Mouse (Mus musculus) erythroblast, embryonic 14.5 days (primary cell): ENCODE data around the gene C1qa. TPM values are rescaled to one million over a fixed set of nuclear protein-coding genes. Genes with fewer than 3 reads are reported as not detected.

Experiments
- H3K27me3 ChIP-seq: 2 replicates; pipeline ENCODE4 v1.6.1; 2012; ENCODE audit warnings: inconsistent platforms; ENCODE audit not compliant: control insufficient read depth
- H3K36me3 ChIP-seq: 2 replicates; pipeline ENCODE4 v1.6.1; 2012; ENCODE audit warnings: mild to moderate bottlenecking, inconsistent platforms; ENCODE audit not compliant: control insufficient read depth
- H3K4me1 ChIP-seq: 2 replicates; pipeline ENCODE4 v1.6.1; 2012; ENCODE audit warnings: inconsistent platforms; ENCODE audit not compliant: control insufficient read depth
- H3K4me3 ChIP-seq: replicated peaks from 2 replicates; pipeline ENCODE3; 2012; ENCODE audit warnings: moderate library complexity, mild to moderate bottlenecking, inconsistent platforms
- H3K9me3 ChIP-seq: 2 replicates; pipeline ENCODE4 v1.6.1; 2012; ENCODE audit warnings: low read length, inconsistent platforms, mixed read lengths; ENCODE audit not compliant: control insufficient read depth
- GATA1 ChIP-seq: IDR thresholded peaks from 2 replicates; pipeline ENCODE4 v1.6.1; 2012; ENCODE audit warnings: low read length, inconsistent platforms, mixed read lengths
- TAL1 ChIP-seq: IDR thresholded peaks from 3 replicates; pipeline ENCODE4 v1.6.1; 2012; ENCODE audit warnings: low read length, inconsistent platforms, mixed read lengths
- polyA plus RNA-seq: library from polyadenylated mRNA; stranded (reverse); fragments of >175 nt; gene quantifications from 2 replicates; pipeline ENCODE4 v1.2.3, GENCODE M21; 2012

The C1qa gene
- polyA plus RNA-seq, 1 experiment, result 3.4 TPM

DNA sequence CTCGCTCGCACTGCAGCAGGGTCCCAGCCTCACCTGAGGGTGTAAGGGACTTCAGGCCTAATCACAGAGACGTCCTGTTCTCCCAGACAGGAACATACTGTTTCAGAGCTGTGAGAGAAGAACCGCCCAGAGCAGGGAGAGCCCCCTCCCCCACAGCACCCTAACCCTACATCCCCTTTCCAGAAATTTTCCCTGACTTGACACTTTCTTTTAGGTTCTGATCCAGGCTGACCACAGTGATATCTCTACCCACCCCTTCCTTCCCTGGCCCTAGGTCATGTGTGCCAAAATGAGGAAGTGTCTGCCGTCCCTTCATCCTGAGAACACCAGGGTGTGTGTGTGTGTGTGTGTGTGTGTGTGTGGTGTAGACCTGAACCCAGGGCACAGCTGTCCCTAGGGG is 5.8 kb downstream of the C1qa start, which contains the start of gene C1qc:
TSS of gene C1qc (minus strand) at position 255 of the 400 bp plus-strand sequence.
- Histone ChIP-seq H3K27me3 (peaks cover 3% of the 10 kb centered on the region; the same call in 1 of the 2 replicates), H3K4me1 (no peaks in the 10 kb centered on the region), H3K36me3 (no peaks in the 10 kb centered on the region), H3K9me3 (no peaks in the 10 kb centered on the region), H3K4me3 (no peak within 1 kb of the TSS)
- TF ChIP-seq GATA1 (no peak), TAL1 (no peak)

DNA sequence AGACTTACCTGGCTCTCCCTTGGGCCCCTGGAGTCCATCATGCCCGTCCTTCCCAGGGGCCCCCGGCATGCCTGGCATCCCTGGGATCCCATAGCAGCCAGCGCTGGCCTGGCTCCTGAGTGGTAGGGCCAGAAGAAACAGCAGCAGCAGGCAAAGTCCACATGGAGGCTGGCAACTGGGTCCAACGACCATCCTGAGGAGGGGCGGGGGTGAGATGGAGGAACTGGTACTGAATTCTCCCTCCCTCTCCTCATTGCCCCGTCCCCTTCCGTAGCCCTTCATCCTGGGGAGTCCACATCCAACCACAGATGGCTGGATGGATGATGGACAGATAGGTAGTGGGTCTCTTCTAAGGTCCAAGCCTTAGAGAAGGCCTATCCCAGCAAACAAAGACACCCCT is 6.2 kb downstream of the C1qa start:
- Histone ChIP-seq H3K36me3 (no peaks in the 10 kb centered on the region), H3K9me3 (no peaks in the 10 kb centered on the region), H3K27me3 (peaks cover 3% of the 10 kb centered on the region; the same call in 1 of the 2 replicates), H3K4me1 (no peaks in the 10 kb centered on the region), H3K4me3 (no peak overlapping the region)
- no peak for TF ChIP-seq TAL1
- TF ChIP-seq GATA1, result no peak

- Histone ChIP-seq H3K36me3 (no peaks in the 10 kb centered on the region), H3K27me3 (peaks cover 3% of the 10 kb centered on the region; the same call in 1 of the 2 replicates), H3K4me1 (no peaks in the 10 kb centered on the region), H3K9me3 (no peaks in the 10 kb centered on the region), H3K4me3 (no peak overlapping the region)
- TF ChIP-seq TAL1 (no peak), GATA1 (no peak)
Measured at GRCm38 (mm10) chr4:136891115-136891514, 7.5 kb downstream of the C1qa start.

GRCm38 (mm10) chr4:136889981-136890380 is 8.6 kb downstream of the C1qa start:
- no peaks in the 10 kb centered on the region; the same call in 1 of the 2 replicates for H3K27me3 ChIP-seq
- no peaks in the 10 kb centered on the region for H3K9me3 ChIP-seq
- H3K4me1 ChIP-seq, result no peaks in the 10 kb centered on the region
- no peak for TF ChIP-seq TAL1
- TF ChIP-seq GATA1, result no peak
- H3K36me3 ChIP-seq, result no peaks in the 10 kb centered on the region
- no peak overlapping the region for H3K4me3 ChIP-seq

DNA sequence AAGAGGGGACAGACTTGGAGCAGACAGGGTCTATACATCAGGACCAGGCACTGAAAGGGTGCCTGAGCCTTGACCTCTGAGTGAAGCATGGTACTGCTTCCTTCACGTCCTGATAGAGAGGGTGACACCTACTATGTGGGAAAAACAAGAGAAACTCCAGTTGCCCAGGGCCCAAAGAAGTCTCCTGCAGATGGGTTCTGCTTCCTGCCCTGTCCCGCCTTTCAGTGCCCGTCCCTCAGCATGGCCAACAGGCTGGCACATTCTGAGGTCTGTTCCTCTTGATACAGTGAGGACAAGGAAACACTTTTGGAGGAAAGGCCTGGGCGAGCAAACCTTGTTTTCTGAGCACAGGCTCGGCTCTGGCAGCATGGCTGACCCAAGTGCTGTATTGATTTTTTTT is 10.9 kb downstream of the C1qa start:
- no peak for TF ChIP-seq GATA1
- no peaks in the 10 kb centered on the region for H3K4me1 ChIP-seq
- no peaks in the 10 kb centered on the region for H3K27me3 ChIP-seq
- H3K4me3 ChIP-seq, result no peak overlapping the region
- no peaks in the 10 kb centered on the region for H3K36me3 ChIP-seq
- no peaks in the 10 kb centered on the region for H3K9me3 ChIP-seq

- Histone ChIP-seq H3K4me1 (no peaks in the 10 kb centered on the region), H3K27me3 (no peaks in the 10 kb centered on the region), H3K4me3 (no peak within 1 kb of the TSS), H3K36me3 (no peaks in the 10 kb centered on the region), H3K9me3 (no peaks in the 10 kb centered on the region)
- TF ChIP-seq TAL1, result no peak
- no peak for TF ChIP-seq GATA1
Measured at GRCm38 (mm10) chr4:136886101-136886500, 12.5 kb downstream of the C1qa start, which contains the start of gene C1qb. Gene C1qb, minus strand, starts transcription at chr4:136886187.

DNA sequence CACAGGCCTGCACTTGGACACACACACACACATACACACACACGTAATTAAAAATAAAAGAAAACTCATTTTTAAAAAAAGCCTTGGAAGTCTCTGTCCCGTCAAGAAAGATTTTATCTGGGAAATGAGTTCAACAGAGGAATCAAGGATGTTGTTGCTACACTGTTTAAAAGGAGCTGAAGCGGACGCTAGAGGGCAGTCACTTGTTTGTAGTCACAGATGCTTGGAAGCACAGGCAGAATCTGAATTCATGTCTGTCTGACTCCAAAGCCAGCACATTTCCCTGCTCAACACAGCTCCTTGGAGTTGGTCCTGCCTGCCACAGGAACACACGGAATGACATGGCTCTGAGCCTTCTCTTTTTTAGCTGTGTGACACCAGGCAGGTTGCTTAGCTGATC is 20.0 kb downstream of the C1qa start:
- TF ChIP-seq TAL1, result no peak
- TF ChIP-seq GATA1, result no peak
- H3K36me3 ChIP-seq, result no peaks in the 10 kb centered on the region
- H3K27me3 ChIP-seq, result no peaks in the 10 kb centered on the region
- H3K4me3 ChIP-seq, result no peak overlapping the region
- no peaks in the 10 kb centered on the region for H3K4me1 ChIP-seq
- no peaks in the 10 kb centered on the region for H3K9me3 ChIP-seq

DNA sequence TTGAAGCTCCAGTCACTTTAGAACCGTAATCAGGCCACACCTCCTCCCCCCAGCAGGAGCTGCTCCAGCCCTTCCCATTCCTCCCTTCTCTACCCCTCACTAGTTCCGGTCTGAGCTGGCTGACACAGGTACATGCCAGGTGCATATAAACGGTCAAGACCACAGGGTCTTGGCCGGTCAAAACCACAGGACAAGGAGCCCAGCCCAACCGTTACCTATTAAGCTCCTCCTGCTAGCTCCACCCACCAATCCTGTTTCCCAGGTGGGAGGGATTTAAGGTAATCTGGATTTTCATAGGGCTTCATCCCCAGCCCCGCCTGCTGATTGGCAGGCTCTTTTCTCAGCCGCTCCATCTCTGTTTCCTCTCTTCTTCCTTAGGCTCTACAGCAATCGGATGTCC is 20.4 kb downstream of the C1qa start:
- TF ChIP-seq TAL1 (no peak), GATA1 (no peak)
- no peaks in the 10 kb centered on the region for H3K27me3 ChIP-seq
- no peaks in the 10 kb centered on the region for H3K36me3 ChIP-seq
- no peaks in the 10 kb centered on the region for H3K4me1 ChIP-seq
- H3K9me3 ChIP-seq, result no peaks in the 10 kb centered on the region
- no peak overlapping the region for H3K4me3 ChIP-seq

DNA sequence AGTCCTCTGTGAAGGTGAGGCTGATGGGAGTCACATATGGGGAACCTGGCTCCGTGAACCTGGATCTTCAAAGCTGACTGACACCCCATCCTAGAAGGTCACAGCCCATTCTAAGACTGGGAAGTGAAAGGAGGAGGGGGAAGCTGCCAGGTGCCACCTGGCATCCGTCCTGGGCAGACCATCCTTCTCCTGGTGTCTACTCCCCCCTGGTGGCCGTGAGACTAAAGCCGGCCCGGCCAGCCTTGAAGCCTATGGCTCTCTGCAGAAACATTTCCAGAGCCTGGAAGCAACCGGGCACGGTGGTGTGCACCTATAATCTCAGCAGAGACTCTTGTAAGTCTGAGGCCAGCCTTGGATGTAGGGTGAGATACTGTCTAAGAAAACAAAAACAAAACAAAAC is 21.6 kb downstream of the C1qa start:
- no peaks in the 10 kb centered on the region for H3K4me1 ChIP-seq
- no peaks in the 10 kb centered on the region for H3K36me3 ChIP-seq
- no peaks in the 10 kb centered on the region for H3K9me3 ChIP-seq
- H3K4me3 ChIP-seq, result no peak overlapping the region
- no peaks in the 10 kb centered on the region for H3K27me3 ChIP-seq
- TF ChIP-seq TAL1 (no peak), GATA1 (no peak)

- no peaks in the 10 kb centered on the region for H3K27me3 ChIP-seq
Measured at GRCm38 (mm10) chr4:136875012-136875411, 23.6 kb downstream of the C1qa start.

More at GRCm38 (mm10) chr4:136875012-136875411, 23.6 kb downstream of the C1qa start:
- TF ChIP-seq GATA1 (no peak), TAL1 (no peak)
- H3K4me1 ChIP-seq, result no peaks in the 10 kb centered on the region
- H3K9me3 ChIP-seq, result no peaks in the 10 kb centered on the region
- H3K36me3 ChIP-seq, result no peaks in the 10 kb centered on the region
- no peak overlapping the region for H3K4me3 ChIP-seq
